Mouse (Mus musculus): Measurements from ENCODE around the gene Ranbp1. TPM values are rescaled to one million over a fixed set of nuclear protein-coding genes. Genes with fewer than 3 reads are reported as not detected.

The Ranbp1 gene
- polyA plus RNA-seq, 1 experiment, result 64.4 TPM

- H3K27ac ChIP-seq (ENCODE audit: control insufficient read depth, insufficient read depth, low read depth, low read length), result no peak overlapping the region
- H3K36me3 ChIP-seq (ENCODE audit: control insufficient read depth, insufficient read depth, low read length), result no peaks in the 10 kb centered on the region
- no peaks in the 10 kb centered on the region for H3K27me3 ChIP-seq (ENCODE audit: control insufficient read depth, insufficient read depth, low read length)
- TF ChIP-seq POLR2A (IDR thresholded peaks at IDR 0.05; ENCODE audit: control insufficient read depth, low read depth, low read length) (no peak), CTCF (IDR thresholded peaks at IDR 0.05; ENCODE audit: control insufficient read depth, insufficient read depth, insufficient replicate concordance, low read depth, low read length) (no peak)
- no peak overlapping the region for H3K4me3 ChIP-seq (ENCODE audit: control insufficient read depth, low read depth, low read length)
- H3K4me1 ChIP-seq (ENCODE audit: control insufficient read depth, insufficient read depth, low read length), result peaks cover 20% of the 10 kb centered on the region
Measured at GRCm38 (mm10) chr16:18233451-18233850, 15.1 kb downstream of the Ranbp1 start.

GRCm38 (mm10) chr16:18231451-18231850, 17.1 kb downstream of the Ranbp1 start:
- Histone ChIP-seq H3K4me1 (ENCODE audit: control insufficient read depth, insufficient read depth, low read length) (peaks cover 18% of the 10 kb centered on the region), H3K36me3 (ENCODE audit: control insufficient read depth, insufficient read depth, low read length) (no peaks in the 10 kb centered on the region), H3K27ac (ENCODE audit: control insufficient read depth, insufficient read depth, low read depth, low read length) (no peak overlapping the region), H3K4me3 (ENCODE audit: control insufficient read depth, low read depth, low read length) (no peak overlapping the region), H3K27me3 (ENCODE audit: control insufficient read depth, insufficient read depth, low read length) (no peaks in the 10 kb centered on the region)
- TF ChIP-seq POLR2A (IDR thresholded peaks at IDR 0.05; ENCODE audit: control insufficient read depth, low read depth, low read length) (no peak), CTCF (IDR thresholded peaks at IDR 0.05; ENCODE audit: control insufficient read depth, insufficient read depth, insufficient replicate concordance, low read depth, low read length) (no peak)

GRCm38 (mm10) chr16:18231047-18231446, 17.5 kb downstream of the Ranbp1 start:
- Histone ChIP-seq H3K27me3 (ENCODE audit: control insufficient read depth, insufficient read depth, low read length) (no peaks in the 10 kb centered on the region), H3K4me3 (ENCODE audit: control insufficient read depth, low read depth, low read length) (no peak overlapping the region), H3K4me1 (ENCODE audit: control insufficient read depth, insufficient read depth, low read length) (peaks cover 14% of the 10 kb centered on the region), H3K36me3 (ENCODE audit: control insufficient read depth, insufficient read depth, low read length) (no peaks in the 10 kb centered on the region), H3K27ac (ENCODE audit: control insufficient read depth, insufficient read depth, low read depth, low read length) (no peak overlapping the region)
- TF ChIP-seq POLR2A (IDR thresholded peaks at IDR 0.05; ENCODE audit: control insufficient read depth, low read depth, low read length), result no peak
- TF ChIP-seq CTCF (IDR thresholded peaks at IDR 0.05; ENCODE audit: control insufficient read depth, insufficient read depth, insufficient replicate concordance, low read depth, low read length), result no peak

- Histone ChIP-seq H3K36me3 (ENCODE audit: control insufficient read depth, insufficient read depth, low read length) (no peaks in the 10 kb centered on the region), H3K4me3 (ENCODE audit: control insufficient read depth, low read depth, low read length) (no peak overlapping the region), H3K27me3 (ENCODE audit: control insufficient read depth, insufficient read depth, low read length) (no peaks in the 10 kb centered on the region), H3K27ac (ENCODE audit: control insufficient read depth, insufficient read depth, low read depth, low read length) (no peak overlapping the region), H3K4me1 (ENCODE audit: control insufficient read depth, insufficient read depth, low read length) (peaks cover 11% of the 10 kb centered on the region)
- TF ChIP-seq POLR2A (IDR thresholded peaks at IDR 0.05; ENCODE audit: control insufficient read depth, low read depth, low read length) (no peak), CTCF (IDR thresholded peaks at IDR 0.05; ENCODE audit: control insufficient read depth, insufficient read depth, insufficient replicate concordance, low read depth, low read length) (no peak)
Measured at GRCm38 (mm10) chr16:18230617-18231016, 17.9 kb downstream of the Ranbp1 start.

GRCm38 (mm10) chr16:18229622-18230021, 18.9 kb downstream of the Ranbp1 start:
- Histone ChIP-seq H3K4me1 (ENCODE audit: control insufficient read depth, insufficient read depth, low read length) (peaks cover 7% of the 10 kb centered on the region), H3K36me3 (ENCODE audit: control insufficient read depth, insufficient read depth, low read length) (no peaks in the 10 kb centered on the region), H3K27me3 (ENCODE audit: control insufficient read depth, insufficient read depth, low read length) (no peaks in the 10 kb centered on the region), H3K27ac (ENCODE audit: control insufficient read depth, insufficient read depth, low read depth, low read length) (no peak overlapping the region), H3K4me3 (ENCODE audit: control insufficient read depth, low read depth, low read length) (no peak overlapping the region)
- TF ChIP-seq CTCF (IDR thresholded peaks at IDR 0.05; ENCODE audit: control insufficient read depth, insufficient read depth, insufficient replicate concordance, low read depth, low read length) (no peak), POLR2A (IDR thresholded peaks at IDR 0.05; ENCODE audit: control insufficient read depth, low read depth, low read length) (no peak)

GRCm38 (mm10) chr16:18228856-18229255, 19.7 kb downstream of the Ranbp1 start:
- H3K36me3 ChIP-seq (ENCODE audit: control insufficient read depth, insufficient read depth, low read length), result no peaks in the 10 kb centered on the region

GRCm38 (mm10) chr16:18227897-18228422, 20.6 kb downstream of the Ranbp1 start:
- no peak overlapping the region for H3K4me3 ChIP-seq (ENCODE audit: control insufficient read depth, low read depth, low read length)
- H3K4me1 ChIP-seq (ENCODE audit: control insufficient read depth, insufficient read depth, low read length), result no peaks in the 10 kb centered on the region
- TF ChIP-seq POLR2A (IDR thresholded peaks at IDR 0.05; ENCODE audit: control insufficient read depth, low read depth, low read length), result no peak
- no peak for TF ChIP-seq CTCF (IDR thresholded peaks at IDR 0.05; ENCODE audit: control insufficient read depth, insufficient read depth, insufficient replicate concordance, low read depth, low read length)
- H3K36me3 ChIP-seq (ENCODE audit: control insufficient read depth, insufficient read depth, low read length), result no peaks in the 10 kb centered on the region
- no peak overlapping the region for H3K27ac ChIP-seq (ENCODE audit: control insufficient read depth, insufficient read depth, low read depth, low read length)
- H3K27me3 ChIP-seq (ENCODE audit: control insufficient read depth, insufficient read depth, low read length), result no peaks in the 10 kb centered on the region

More at GRCm38 (mm10) chr16:18228856-18229255, 19.7 kb downstream of the Ranbp1 start:
- Histone ChIP-seq H3K27ac (ENCODE audit: control insufficient read depth, insufficient read depth, low read depth, low read length) (no peak overlapping the region), H3K4me1 (ENCODE audit: control insufficient read depth, insufficient read depth, low read length) (0 out of 2 replicates have a peak, but pooled peaks cover under 1% of the 10 kb centered on the region), H3K27me3 (ENCODE audit: control insufficient read depth, insufficient read depth, low read length) (no peaks in the 10 kb centered on the region), H3K4me3 (ENCODE audit: control insufficient read depth, low read depth, low read length) (no peak overlapping the region)
- TF ChIP-seq CTCF (IDR thresholded peaks at IDR 0.05; ENCODE audit: control insufficient read depth, insufficient read depth, insufficient replicate concordance, low read depth, low read length) (no peak), POLR2A (IDR thresholded peaks at IDR 0.05; ENCODE audit: control insufficient read depth, low read depth, low read length) (no peak)

Measured in testis, adult 2 months (tissue).